Mouse (Mus musculus) heart, postnatal 14 days (tissue): ENCODE results near the gene 4930544D05Rik. TPM values are rescaled to one million over a fixed set of nuclear protein-coding genes. Genes with fewer than 3 reads are reported as not detected.

Source experiments
- total RNA-seq, 2 experiments: library from RNA; stranded (reverse); gene quantifications; 2 replicates each; pipeline ENCODE4 v1.2.3; 2021

The 4930544D05Rik gene
- total RNA-seq, 2 experiments from 2014 or later = not detected

Other genes starting within 250 kb of the 4930544D05Rik start
- gene Pelp1, start 205.8 kb upstream of the 4930544D05Rik start, total RNA-seq = 10 to 100 TPM; 19.8 to 22.9 TPM
- gene Arrb2, start 183.2 kb upstream of the 4930544D05Rik start, total RNA-seq = 10 to 100 TPM; 13.8 to 17.0 TPM
- 1 to 10 TPM; 7.3 to 8.5 TPM for gene Med11, start 163.9 kb upstream of the 4930544D05Rik start, total RNA-seq
- gene Zmynd15, start 156.4 kb upstream of the 4930544D05Rik start, total RNA-seq = 1 to 10 TPM; 2.9 to 4.7 TPM
- gene Cxcl16, start 155.9 kb upstream of the 4930544D05Rik start, total RNA-seq = 1 to 10 TPM; 7.3 to 9.5 TPM
- 1 to 10 TPM; 1.2 to 1.3 TPM for gene Tm4sf5, start 110.6 kb upstream of the 4930544D05Rik start, total RNA-seq
- under 1 TPM in 1 of 2 experiments, not detected in 1; 0.45 TPM for gene Vmo1, start 101.2 kb upstream of the 4930544D05Rik start, total RNA-seq
- not detected for gene Gltpd2, start 96.7 kb upstream of the 4930544D05Rik start, total RNA-seq
- gene Psmb6, start 90.5 kb upstream of the 4930544D05Rik start, total RNA-seq = 100 to 1,000 TPM; 231 to 238 TPM
- not detected for gene Gm40193, start 82.9 kb upstream of the 4930544D05Rik start, total RNA-seq
- gene Pld2, start 75.8 kb upstream of the 4930544D05Rik start, total RNA-seq = 1 to 10 TPM; 7.7 to 8.4 TPM
- gene Mink1, start 53.0 kb upstream of the 4930544D05Rik start, total RNA-seq = 10 to 100 TPM; 42.2 to 44.1 TPM
- not detected for gene Chrne, start 3.4 kb downstream of the 4930544D05Rik start, total RNA-seq
- under 1 TPM; 0.17 to 0.22 TPM for gene Gp1ba, start 23.3 kb downstream of the 4930544D05Rik start, total RNA-seq
- 10 to 100 TPM; 52.0 to 54.4 TPM for gene Rnf167, start 31.4 kb downstream of the 4930544D05Rik start, total RNA-seq
- gene Slc25a11, start 31.6 kb downstream of the 4930544D05Rik start, total RNA-seq = 100 to 1,000 TPM; 438 to 444 TPM
- gene Pfn1, start 38.8 kb downstream of the 4930544D05Rik start, total RNA-seq = 100 to 1,000 TPM; 326 to 379 TPM
- gene Eno3, start 41.4 kb downstream of the 4930544D05Rik start, total RNA-seq = 1,000 to 10,000 TPM; 1,878 to 1,971 TPM
- gene Spag7, start 53.6 kb downstream of the 4930544D05Rik start, total RNA-seq = 10 to 100 TPM; 83.4 to 84.4 TPM
- gene Camta2, start 72.3 kb downstream of the 4930544D05Rik start, total RNA-seq = 10 to 100 TPM; 38.3 to 40.0 TPM
- gene Inca1, start 84.3 kb downstream of the 4930544D05Rik start, total RNA-seq = 1 to 10 TPM; 3.0 to 4.7 TPM
- 100 to 1,000 TPM; 322 to 323 TPM for gene Kif1c, start 84.7 kb downstream of the 4930544D05Rik start, total RNA-seq
- 1 to 10 TPM; 8.3 to 8.7 TPM for gene Zfp3, start 148.4 kb downstream of the 4930544D05Rik start, total RNA-seq
- under 1 TPM; 0.29 to 0.55 TPM for gene Scimp, start 196.7 kb downstream of the 4930544D05Rik start, total RNA-seq
- 10 to 100 TPM; 32.8 to 34.8 TPM for gene Rabep1, start 228.9 kb downstream of the 4930544D05Rik start, total RNA-seq